Mouse (Mus musculus) cerebral cortex, adult 2 months (tissue): ENCODE measurements around the gene Atl1.

Experiments used
- WGBS: fragments of 180-500 bp; shearing (Covaris S2); methylation state at CpG from one replicate; pipeline ENCODE4 v1.1.7; 2018; 5-methylcytosine and 5-hydroxymethylcytosine counted together

The Atl1 gene

GRCm38 (mm10) chr12:69884053-69884452 is 8.4 kb upstream of the Atl1 start:
- 89% methylated on average over 5 of the region's 5 CpGs for WGBS

- WGBS: 69% methylated on average over 5 of the region's 5 CpGs
These were observed 7.1 kb upstream of the Atl1 start for GRCm38 (mm10) chr12:69885170-69885923.

GRCm38 (mm10) chr12:69887776-69888175 is 4.6 kb upstream of the Atl1 start:
- 80% methylated on average over 6 of the region's 6 CpGs for WGBS

- WGBS: 12% methylated on average over 1 of the region's 1 CpGs
These were observed 4.1 kb upstream of the Atl1 start for GRCm38 (mm10) chr12:69888345-69888744.

GRCm38 (mm10) chr12:69890051-69890450 is 2.4 kb upstream of the Atl1 start:
- 20% methylated on average over 6 of the region's 6 CpGs for WGBS

GRCm38 (mm10) chr12:69890476-69890875 is 1.9 kb upstream of the Atl1 start:
- 9% methylated on average over 5 of the region's 5 CpGs for WGBS

GRCm38 (mm10) chr12:69891721-69892120 is 693 bp upstream of the Atl1 start:
- 19% methylated on average over 3 of the region's 3 CpGs for WGBS

GRCm38 (mm10) chr12:69893927-69894326 is 1.5 kb downstream of the Atl1 start:
- 54% methylated on average over 6 of the region's 6 CpGs for WGBS

GRCm38 (mm10) chr12:69895046-69895445 is 2.6 kb downstream of the Atl1 start:
- WGBS: 86% methylated on average over 2 of the region's 2 CpGs

- WGBS: 91% methylated on average over 4 of the region's 4 CpGs
These were observed 5.7 kb downstream of the Atl1 start for GRCm38 (mm10) chr12:69898119-69898518.

- WGBS: 62% methylated on average over 2 of the region's 2 CpGs
These were observed 12.6 kb downstream of the Atl1 start for GRCm38 (mm10) chr12:69904991-69905390.

GRCm38 (mm10) chr12:69907667-69908510 is 15.5 kb downstream of the Atl1 start:
- WGBS: 9% methylated on average over 30 of the region's 30 CpGs

GRCm38 (mm10) chr12:69908511-69908900 is 16.1 kb downstream of the Atl1 start:
- 22% methylated on average over 19 of the region's 19 CpGs for WGBS

- WGBS: 90% methylated on average over 7 of the region's 7 CpGs
These were observed 19.5 kb downstream of the Atl1 start for GRCm38 (mm10) chr12:69911906-69912305.

- 72% methylated on average over 7 of the region's 7 CpGs for WGBS
These were observed 20.3 kb downstream of the Atl1 start for GRCm38 (mm10) chr12:69912737-69913136.

GRCm38 (mm10) chr12:69917870-69918269 is 25.5 kb downstream of the Atl1 start:
- 72% methylated on average over 2 of the region's 2 CpGs for WGBS

- 94% methylated on average over 1 of the region's 1 CpGs for WGBS
These were observed 29.7 kb downstream of the Atl1 start for GRCm38 (mm10) chr12:69922099-69922498.

GRCm38 (mm10) chr12:69923128-69923527 is 30.7 kb downstream of the Atl1 start:
- WGBS: 77% methylated on average over 3 of the region's 3 CpGs

- 54% methylated on average over 3 of the region's 3 CpGs for WGBS
These were observed 31.2 kb downstream of the Atl1 start for GRCm38 (mm10) chr12:69923603-69924002.

GRCm38 (mm10) chr12:69924012-69924411 is 31.6 kb downstream of the Atl1 start:
- 24% methylated on average over 5 of the region's 5 CpGs for WGBS

- 56% methylated on average over 7 of the region's 7 CpGs for WGBS
These were observed 34.3 kb downstream of the Atl1 start for GRCm38 (mm10) chr12:69926716-69927115.

- WGBS: 61% methylated on average over 5 of the region's 5 CpGs
These were observed 45.3 kb downstream of the Atl1 start for GRCm38 (mm10) chr12:69937731-69938130.

- WGBS: 69% methylated on average over 2 of the region's 2 CpGs
These were observed 46.9 kb downstream of the Atl1 start for GRCm38 (mm10) chr12:69939291-69939690.
